Mouse (Mus musculus): ENCODE data around the gene Skap1. TPM values are rescaled to one million over a fixed set of nuclear protein-coding genes. Genes with fewer than 3 reads are reported as not detected.
A peak's percentile ranks its signal among the peaks of the same experiment; 100 is the strongest.

Gene Skap1
- polyA plus RNA-seq, 1 experiment from 2014 or later = 0.29 TPM

DNA sequence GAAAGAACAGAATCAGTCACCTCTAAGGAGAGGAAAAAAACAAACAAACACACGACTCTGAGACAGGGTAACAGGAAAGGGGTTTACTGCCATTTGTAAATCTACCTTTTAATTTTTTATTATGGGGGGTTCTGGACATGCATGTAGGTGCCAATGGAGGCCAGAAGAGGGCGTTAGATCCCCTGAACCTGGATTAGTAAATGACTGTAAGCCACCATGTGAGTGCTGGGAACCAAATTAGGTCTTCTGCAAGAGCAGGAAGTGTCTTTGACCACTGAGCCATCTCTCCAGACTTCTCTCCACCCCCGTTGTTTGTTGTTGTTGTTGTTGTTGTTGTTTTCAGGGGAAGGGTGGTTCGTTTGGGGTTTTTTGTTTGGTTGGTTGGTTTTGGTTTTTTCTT is 293.0 kb downstream of the Skap1 start:
- Histone ChIP-seq H3K27ac (no peak overlapping the region), H3K36me3 (no peaks in the 10 kb centered on the region), H3K9me3 (replicated peaks) (no peaks in the 10 kb centered on the region), H3K4me1 (replicated peaks) (no peaks in the 10 kb centered on the region), H3K4me2 (no peak overlapping the region), H3K9ac (no peak overlapping the region), H3K4me3 (replicated peaks) (no peak overlapping the region), H3K27me3 (no peaks in the 10 kb centered on the region)
- DNase-seq (no peak), ATAC-seq (ENCODE audit: low read depth) (no peak)
- 36% methylated on average over 4 of the region's 4 CpGs for WGBS (ENCODE audit: insufficient replicate concordance)

DNA sequence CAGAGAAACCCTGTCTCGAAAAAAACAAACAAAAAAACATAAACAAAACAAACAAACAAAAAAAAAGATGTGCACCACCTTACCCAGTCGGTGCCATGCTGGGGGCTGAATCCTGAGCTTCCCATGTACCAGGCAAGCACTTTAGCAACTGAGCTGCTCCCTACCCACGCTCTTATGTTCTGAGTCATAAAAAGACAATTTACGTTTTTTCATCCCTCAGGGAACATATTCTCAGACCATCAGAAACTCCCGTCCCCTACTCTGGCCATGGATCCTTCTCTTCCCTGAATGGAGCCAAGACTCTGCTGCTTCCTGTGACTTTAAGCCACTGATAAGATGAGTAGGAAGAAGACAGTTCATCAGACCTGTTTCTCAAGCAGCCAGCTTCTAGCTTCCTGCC is 294.0 kb downstream of the Skap1 start:
- ATAC-seq (ENCODE audit: low read depth) (no peak), DNase-seq (no peak)
- Histone ChIP-seq H3K36me3 (no peaks in the 10 kb centered on the region), H3K9ac (no peak overlapping the region), H3K4me2 (no peak overlapping the region), H3K27ac (no peak overlapping the region), H3K4me1 (replicated peaks) (no peaks in the 10 kb centered on the region), H3K4me3 (replicated peaks) (no peak overlapping the region), H3K9me3 (replicated peaks) (no peaks in the 10 kb centered on the region), H3K27me3 (no peaks in the 10 kb centered on the region)
- 46% methylated on average over 5 of the region's 5 CpGs for WGBS (ENCODE audit: insufficient replicate concordance)

DNA sequence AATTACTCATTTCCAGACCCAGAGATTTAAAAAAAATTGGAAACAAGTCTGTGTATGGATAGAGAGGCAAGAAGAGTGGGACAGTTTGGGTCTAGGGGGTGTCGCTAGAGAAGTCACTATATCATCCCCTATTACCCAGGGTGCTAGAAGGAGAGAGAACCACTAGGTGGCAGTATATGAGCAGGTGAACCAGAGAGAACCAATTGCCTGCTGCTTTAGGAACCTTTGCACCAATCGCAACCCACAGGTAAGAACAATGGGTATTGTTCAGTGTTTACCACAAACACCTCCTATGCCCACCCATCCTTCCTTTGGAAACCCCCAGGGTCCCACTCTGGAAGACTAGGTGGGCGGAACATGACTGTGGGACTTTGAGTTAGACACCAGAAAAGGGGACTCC is 295.6 kb downstream of the Skap1 start:
- H3K4me2 ChIP-seq = no peak overlapping the region
- H3K27me3 ChIP-seq = no peaks in the 10 kb centered on the region
- no peaks in the 10 kb centered on the region for H3K9me3 ChIP-seq (replicated peaks)
- H3K4me3 ChIP-seq (replicated peaks) = no peak overlapping the region
- no peak overlapping the region for H3K27ac ChIP-seq
- ATAC-seq (ENCODE audit: low read depth) (0 out of 2 replicates have a peak, but pooled peaks have one; percentile 31), DNase-seq (peak; percentile 47)
- peaks cover 3% of the 10 kb centered on the region; the same call in 1 of the 2 replicates for H3K4me1 ChIP-seq (replicated peaks)
- WGBS (ENCODE audit: insufficient replicate concordance) = 25% methylated on average over 3 of the region's 3 CpGs
- H3K9ac ChIP-seq = no peak overlapping the region
- H3K36me3 ChIP-seq = no peaks in the 10 kb centered on the region

DNA sequence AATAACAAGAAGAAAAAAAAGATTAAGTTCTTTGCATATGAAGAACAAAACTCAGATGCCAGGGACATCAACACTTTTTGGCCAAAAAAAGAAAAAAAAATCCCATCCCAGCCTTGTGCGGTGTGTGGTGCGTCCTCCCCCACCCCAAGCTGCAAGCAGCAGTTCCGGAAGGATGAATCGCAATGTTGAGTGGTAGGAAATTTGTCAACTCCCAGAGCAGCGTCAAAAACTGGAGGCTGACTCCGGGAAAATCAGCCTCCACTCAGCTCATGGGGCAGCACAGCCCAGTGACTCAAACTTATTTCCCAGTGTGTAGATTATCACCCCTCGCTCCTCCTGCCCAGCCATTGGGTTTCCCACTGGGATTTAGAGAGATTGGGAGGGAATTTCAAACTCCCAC is 297.6 kb downstream of the Skap1 start:
- DNase-seq (no peak), ATAC-seq (ENCODE audit: low read depth) (no peak)
- H3K4me3 ChIP-seq (replicated peaks) = no peak overlapping the region
- no peaks in the 10 kb centered on the region for H3K27me3 ChIP-seq
- no peak overlapping the region for H3K27ac ChIP-seq
- H3K9ac ChIP-seq = no peak overlapping the region
- peaks cover 9% of the 10 kb centered on the region; the same call in 1 of the 2 replicates for H3K4me1 ChIP-seq (replicated peaks)
- WGBS (ENCODE audit: insufficient replicate concordance) = 46% methylated on average over 7 of the region's 7 CpGs
- no peaks in the 10 kb centered on the region for H3K36me3 ChIP-seq
- H3K4me2 ChIP-seq = no peak overlapping the region
- no peaks in the 10 kb centered on the region for H3K9me3 ChIP-seq (replicated peaks)

DNA sequence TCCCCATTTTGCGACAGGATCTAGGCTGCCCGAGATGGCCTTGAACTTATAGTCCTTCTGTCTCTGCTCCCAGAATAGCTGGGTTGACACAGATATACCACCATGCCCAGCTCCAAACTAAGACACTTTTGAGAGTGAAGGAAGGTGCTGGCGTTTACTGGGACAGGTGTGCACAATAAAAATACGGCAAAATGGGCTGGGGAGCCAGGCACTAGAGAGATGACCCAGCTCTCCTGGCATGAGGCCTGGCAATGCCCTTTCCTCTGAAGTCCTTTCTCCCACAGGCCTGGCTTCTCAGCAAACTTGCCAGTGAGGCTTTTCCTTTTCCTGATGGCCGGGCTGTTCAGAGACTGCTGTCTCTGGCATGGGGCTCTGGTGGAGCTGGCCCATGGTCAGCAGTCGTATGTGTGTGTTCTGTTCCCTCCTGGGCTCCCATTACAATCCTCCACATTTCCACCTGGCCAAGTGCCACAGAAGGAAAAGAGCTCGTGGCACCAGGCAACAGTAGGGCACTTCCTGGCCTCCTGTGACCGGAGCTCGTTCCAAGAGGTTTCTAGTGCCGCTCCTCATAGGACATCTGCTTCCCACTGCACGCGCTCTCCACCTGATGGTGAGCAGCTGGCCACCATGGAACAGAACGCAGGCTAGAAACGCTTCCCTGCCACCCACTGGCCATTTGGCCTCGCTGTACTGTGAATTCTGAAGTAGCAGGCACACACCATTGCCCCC is 298.5 kb downstream of the Skap1 start:
- H3K4me2 ChIP-seq = no peak overlapping the region
- H3K36me3 ChIP-seq = peaks cover 6% of the 10 kb centered on the region
- no peak for ATAC-seq (ENCODE audit: low read depth)
- H3K27ac ChIP-seq = no peak overlapping the region
- 75% methylated on average over 15 of the region's 15 CpGs for WGBS (ENCODE audit: insufficient replicate concordance)
- no peak overlapping the region for H3K9ac ChIP-seq
- H3K4me3 ChIP-seq (replicated peaks) = no peak overlapping the region
- no peaks in the 10 kb centered on the region for H3K9me3 ChIP-seq (replicated peaks)
- H3K27me3 ChIP-seq = no peaks in the 10 kb centered on the region
- DNase-seq = no peak
- H3K4me1 ChIP-seq (replicated peaks) = peaks cover 9% of the 10 kb centered on the region; the same call in 1 of the 2 replicates

DNA sequence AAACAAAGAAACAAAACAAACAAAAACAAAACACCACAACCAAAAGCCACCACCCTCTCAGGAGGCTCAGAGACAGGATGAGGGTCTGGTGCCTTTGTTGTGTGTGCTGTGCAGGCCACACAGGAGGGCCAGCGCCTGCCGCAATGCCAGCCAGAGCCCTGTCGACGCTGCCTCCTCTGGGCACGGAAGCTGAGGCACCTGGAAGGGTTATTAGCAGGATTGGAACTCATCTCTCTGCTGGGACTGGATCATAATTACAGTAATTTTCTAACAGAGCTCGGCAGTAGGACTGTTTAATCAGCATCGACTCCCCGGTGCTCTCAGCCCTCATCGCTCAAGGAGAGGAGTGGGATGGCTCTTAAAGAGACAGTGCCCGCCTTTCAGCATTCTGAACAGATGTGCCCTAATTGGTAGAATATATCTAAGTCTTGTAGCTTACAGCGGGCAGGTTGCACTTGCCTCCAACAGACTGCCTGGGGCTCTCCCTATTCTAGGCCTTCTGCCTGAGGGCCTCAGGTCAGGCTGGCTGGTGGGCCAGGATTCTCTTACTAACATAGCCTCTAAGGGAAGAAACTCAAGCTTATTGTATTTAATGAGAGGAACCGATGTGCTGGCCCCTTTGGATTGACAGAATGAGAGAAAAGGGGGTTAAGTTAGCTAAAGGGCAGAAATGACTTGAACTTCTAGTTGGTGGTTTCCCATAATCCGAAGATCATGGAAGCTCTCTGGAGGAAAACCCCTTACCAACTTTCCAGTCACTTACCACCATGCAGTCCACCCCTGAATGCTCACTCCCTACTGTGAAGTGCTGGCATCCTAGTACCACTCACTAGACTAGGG is 300.3 kb downstream of the Skap1 start:
- Histone ChIP-seq H3K4me2 (no peak overlapping the region), H3K27ac (peak overlapping the region; percentile 64; the same call in 1 of the 2 replicates), H3K9ac (no peak overlapping the region), H3K36me3 (peaks cover 24% of the 10 kb centered on the region), H3K4me1 (replicated peaks) (peaks cover 9% of the 10 kb centered on the region; the same call in 1 of the 2 replicates), H3K9me3 (replicated peaks) (no peaks in the 10 kb centered on the region), H3K27me3 (no peaks in the 10 kb centered on the region), H3K4me3 (replicated peaks) (no peak overlapping the region)
- ATAC-seq (ENCODE audit: low read depth) (no peak), DNase-seq (no peak)
- 59% methylated on average over 13 of the region's 13 CpGs for WGBS (ENCODE audit: insufficient replicate concordance)

DNA sequence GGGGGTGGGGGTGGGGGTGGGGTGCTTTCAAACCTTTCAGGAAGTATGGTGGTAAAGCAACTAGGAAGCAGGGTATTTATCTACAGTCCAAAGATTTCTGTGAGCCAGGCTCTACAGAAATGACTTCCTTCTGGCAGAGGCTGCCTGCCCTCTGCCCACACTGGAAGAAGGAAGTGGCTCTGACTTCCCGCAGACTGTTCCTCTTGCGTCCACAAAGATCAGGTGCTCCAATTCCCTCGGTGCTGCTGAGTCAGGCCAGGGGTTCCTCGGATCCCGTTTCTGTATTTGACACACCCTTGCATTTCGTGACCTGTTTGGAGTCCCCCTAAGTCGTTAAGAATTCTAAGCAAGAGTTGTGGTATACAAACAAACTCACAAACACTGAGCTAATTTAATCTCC is 301.3 kb downstream of the Skap1 start:
- Histone ChIP-seq H3K9ac (no peak overlapping the region), H3K4me1 (replicated peaks) (peaks cover 9% of the 10 kb centered on the region; the same call in 1 of the 2 replicates), H3K9me3 (replicated peaks) (no peaks in the 10 kb centered on the region), H3K27me3 (no peaks in the 10 kb centered on the region), H3K36me3 (peaks cover 33% of the 10 kb centered on the region), H3K27ac (peak overlapping the region; percentile 23; the same call in 1 of the 2 replicates), H3K4me2 (no peak overlapping the region), H3K4me3 (replicated peaks) (no peak overlapping the region)
- DNase-seq (no peak), ATAC-seq (ENCODE audit: low read depth) (no peak)
- WGBS (ENCODE audit: insufficient replicate concordance) = 13% methylated on average over 7 of the region's 7 CpGs

DNA sequence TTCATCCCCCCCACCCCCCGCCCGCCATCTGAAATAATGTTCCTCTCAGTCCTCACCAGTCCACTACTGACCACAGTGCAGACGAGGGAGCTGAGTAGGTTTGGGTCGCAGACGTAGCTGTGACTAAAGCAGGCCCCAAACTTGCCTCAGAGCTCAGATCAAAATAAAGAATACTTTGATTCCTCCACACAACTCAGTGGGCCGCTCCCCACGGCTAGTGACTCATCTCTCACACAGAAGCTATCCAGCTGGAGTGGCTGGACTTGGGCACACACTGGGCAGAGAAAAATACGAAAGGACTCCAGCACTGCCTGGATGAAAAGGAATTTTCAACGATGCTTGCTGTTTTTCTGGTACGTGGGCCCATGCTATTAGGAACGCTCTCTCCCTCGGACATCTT is 302.2 kb downstream of the Skap1 start:
- DNase-seq (no peak), ATAC-seq (ENCODE audit: low read depth) (no peak)
- H3K4me2 ChIP-seq = no peak overlapping the region
- 83% methylated on average over 12 of the region's 12 CpGs for WGBS (ENCODE audit: insufficient replicate concordance)
- H3K36me3 ChIP-seq = peaks cover 42% of the 10 kb centered on the region
- no peak overlapping the region for H3K27ac ChIP-seq
- H3K27me3 ChIP-seq = no peaks in the 10 kb centered on the region
- peaks cover 9% of the 10 kb centered on the region; the same call in 1 of the 2 replicates for H3K4me1 ChIP-seq (replicated peaks)
- H3K9me3 ChIP-seq (replicated peaks) = no peaks in the 10 kb centered on the region
- H3K4me3 ChIP-seq (replicated peaks) = no peak overlapping the region
- no peak overlapping the region for H3K9ac ChIP-seq

DNA sequence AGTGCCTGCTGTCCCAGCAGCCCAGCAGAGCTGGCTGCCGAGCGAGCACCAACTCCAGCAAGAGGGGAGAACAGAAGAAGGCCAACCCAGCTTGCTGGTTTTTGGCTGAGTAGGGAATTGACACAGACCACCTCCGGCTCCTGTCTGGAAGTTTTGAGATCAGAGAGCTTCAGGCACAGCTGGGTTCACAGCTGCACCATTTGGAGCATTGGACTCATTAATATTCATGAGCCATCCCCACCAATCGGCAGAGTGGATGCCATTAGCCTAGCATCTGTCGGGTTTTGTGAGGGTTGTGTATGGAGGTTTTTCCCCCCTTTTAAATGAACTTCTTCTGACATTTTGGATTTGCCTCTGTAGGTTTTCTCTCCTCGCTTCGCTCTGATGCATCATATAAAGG is 302.7 kb downstream of the Skap1 start:
- no peak overlapping the region for H3K4me2 ChIP-seq
- no peak overlapping the region for H3K4me3 ChIP-seq (replicated peaks)
- DNase-seq = no peak
- H3K9me3 ChIP-seq (replicated peaks) = no peaks in the 10 kb centered on the region
- H3K27me3 ChIP-seq = no peaks in the 10 kb centered on the region
- peaks cover 48% of the 10 kb centered on the region for H3K36me3 ChIP-seq
- ATAC-seq (ENCODE audit: low read depth) = no peak
- no peak overlapping the region for H3K9ac ChIP-seq
- peaks cover 9% of the 10 kb centered on the region; the same call in 1 of the 2 replicates for H3K4me1 ChIP-seq (replicated peaks)
- no peak overlapping the region for H3K27ac ChIP-seq
- 78% methylated on average over 7 of the region's 7 CpGs for WGBS (ENCODE audit: insufficient replicate concordance)

DNA sequence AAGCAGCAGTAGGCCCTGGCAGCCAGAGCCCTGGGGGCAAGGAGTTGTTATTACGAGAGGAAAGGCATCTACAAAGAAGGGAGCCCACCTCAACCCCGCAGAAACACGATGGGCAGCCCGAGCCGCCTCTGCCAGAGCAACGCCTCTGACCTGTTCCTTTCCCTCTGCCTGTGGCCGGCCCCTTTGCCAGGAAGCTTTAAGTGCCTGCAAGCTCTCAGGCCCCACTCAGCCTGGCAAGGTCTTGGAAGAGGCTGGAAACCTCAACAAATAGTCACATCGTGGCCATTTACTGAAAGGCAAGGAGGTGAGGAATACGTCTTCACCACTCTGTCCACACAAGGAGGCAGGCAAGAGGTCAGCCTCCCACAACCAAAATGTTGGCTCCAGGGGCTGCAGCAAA is 303.8 kb downstream of the Skap1 start:
- no peak overlapping the region for H3K9ac ChIP-seq

DNA sequence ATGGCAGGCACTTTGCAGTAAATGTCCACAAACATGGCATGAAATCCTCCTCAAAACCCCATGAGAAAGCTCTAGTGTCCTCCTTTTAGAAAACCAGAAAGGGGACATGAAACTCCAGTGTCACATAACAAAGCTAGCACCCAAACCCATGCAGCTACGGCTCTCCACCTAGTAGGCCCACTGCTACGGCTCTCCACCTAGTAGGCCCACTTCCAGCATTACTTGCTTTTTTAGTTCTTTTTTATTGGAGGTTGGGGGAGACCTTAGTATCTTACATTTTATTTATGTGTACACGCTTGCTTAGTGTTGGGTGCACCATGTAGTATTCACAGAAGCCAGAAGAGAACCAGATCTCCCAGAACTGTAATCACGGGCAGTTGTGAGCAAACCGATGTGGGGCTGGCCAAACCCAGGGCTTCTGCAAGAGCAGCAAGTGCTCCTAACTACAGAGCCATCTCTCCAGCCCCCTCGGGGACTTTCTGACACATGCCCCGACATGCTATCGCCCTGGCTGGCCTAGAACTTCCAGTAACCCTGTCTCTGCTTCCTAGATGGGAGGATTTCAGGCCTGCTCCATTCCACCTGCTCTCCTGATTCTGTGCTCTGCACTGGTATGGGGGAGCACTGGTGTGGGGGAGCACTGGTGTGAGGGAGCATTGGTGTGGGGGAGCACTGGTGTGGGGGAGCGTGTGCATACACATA is 307.0 kb downstream of the Skap1 start:
- Histone ChIP-seq H3K36me3 (peaks cover 67% of the 10 kb centered on the region), H3K27me3 (no peaks in the 10 kb centered on the region), H3K4me2 (no peak overlapping the region), H3K4me3 (replicated peaks) (no peak overlapping the region), H3K9ac (no peak overlapping the region), H3K4me1 (replicated peaks) (peaks cover 16% of the 10 kb centered on the region), H3K27ac (no peak overlapping the region), H3K9me3 (replicated peaks) (no peaks in the 10 kb centered on the region)
- WGBS (ENCODE audit: insufficient replicate concordance) = 81% methylated on average over 9 of the region's 9 CpGs
- DNase-seq (no peak), ATAC-seq (ENCODE audit: low read depth) (no peak)

More for the DNA sequence above, 303.8 kb downstream of the Skap1 start:
- Histone ChIP-seq H3K27me3 (no peaks in the 10 kb centered on the region), H3K4me2 (no peak overlapping the region), H3K36me3 (peaks cover 59% of the 10 kb centered on the region), H3K9me3 (replicated peaks) (no peaks in the 10 kb centered on the region), H3K4me3 (replicated peaks) (no peak overlapping the region), H3K27ac (no peak overlapping the region), H3K4me1 (replicated peaks) (peaks cover 9% of the 10 kb centered on the region; the same call in 1 of the 2 replicates)
- no peak for ATAC-seq (ENCODE audit: low read depth)
- no peak for DNase-seq
- 63% methylated on average over 9 of the region's 9 CpGs for WGBS (ENCODE audit: insufficient replicate concordance)

Data from liver, embryonic 13.5 days (tissue).